Mouse (Mus musculus) E14TG2a.4 (cell line): ENCODE data around the gene Chrm4.

ENCODE experiments used
- H3K27me3 ChIP-seq: 2 replicates; pipeline ENCODE4 v1.6.1; 2014; ENCODE audit warnings: low read length, control low read depth; ENCODE audit not compliant: insufficient read depth
- H3K36me3 ChIP-seq: 2 replicates; pipeline ENCODE4 v1.6.1; 2014; ENCODE audit warnings: low read length, control low read depth; ENCODE audit not compliant: insufficient read depth
- H3K4me1 ChIP-seq: replicated peaks from 2 replicates; pipeline ENCODE4 v1.6.1; 2014; ENCODE audit warnings: low read depth, low read length, control low read depth
- H3K4me3 ChIP-seq: replicated peaks from 2 replicates; pipeline ENCODE4 v1.5.1; 2014; ENCODE audit warnings: mild to moderate bottlenecking, low read length
- H3K9me3 ChIP-seq: 2 replicates; pipeline ENCODE4 v1.6.1; 2014; ENCODE audit warnings: low read length, control low read depth
- CTCF ChIP-seq: conservative IDR thresholded peaks from 2 replicates; pipeline ENCODE4 v1.5.1; 2014; ENCODE audit warnings: low read length
- NANOG ChIP-seq: IDR thresholded peaks from 2 replicates; pipeline ENCODE4 v1.6.1; 2014; ENCODE audit warnings: borderline replicate concordance, low read length, mixed read lengths
- POU5F1 ChIP-seq: IDR thresholded peaks from 2 replicates; pipeline ENCODE4 v1.6.1; 2014; ENCODE audit warnings: low read length, borderline replicate concordance

The Chrm4 gene

GRCm38 (mm10) chr2:91902336-91902735 is 24.7 kb upstream of the Chrm4 start:
- peaks cover 32% of the 10 kb centered on the region for H3K4me1 ChIP-seq
- H3K36me3 ChIP-seq, result peaks cover 67% of the 10 kb centered on the region
- TF ChIP-seq POU5F1 (no peak), NANOG (no peak), CTCF (no peak)
- no peaks in the 10 kb centered on the region for H3K27me3 ChIP-seq
- no peak overlapping the region for H3K4me3 ChIP-seq
- no peaks in the 10 kb centered on the region for H3K9me3 ChIP-seq

GRCm38 (mm10) chr2:91903171-91903925 is 23.7 kb upstream of the Chrm4 start:
- Histone ChIP-seq H3K4me1 (peaks cover 32% of the 10 kb centered on the region), H3K9me3 (no peaks in the 10 kb centered on the region), H3K27me3 (no peaks in the 10 kb centered on the region), H3K36me3 (peaks cover 61% of the 10 kb centered on the region), H3K4me3 (no peak overlapping the region)
- TF ChIP-seq NANOG (no peak), CTCF (no peak), POU5F1 (no peak)

- H3K27me3 ChIP-seq, result no peaks in the 10 kb centered on the region
- peaks cover 63% of the 10 kb centered on the region for H3K36me3 ChIP-seq
- peaks cover 32% of the 10 kb centered on the region for H3K4me1 ChIP-seq
- no peak for TF ChIP-seq CTCF
- no peak for TF ChIP-seq POU5F1
- TF ChIP-seq NANOG, result no peak
- no peaks in the 10 kb centered on the region for H3K9me3 ChIP-seq
- H3K4me3 ChIP-seq, result no peak overlapping the region
Observed at GRCm38 (mm10) chr2:91904618-91905307, 22.3 kb upstream of the Chrm4 start.

- no peaks in the 10 kb centered on the region for H3K9me3 ChIP-seq
- TF ChIP-seq CTCF, result no peak
- TF ChIP-seq POU5F1, result no peak
- no peak for TF ChIP-seq NANOG
- peaks cover 63% of the 10 kb centered on the region for H3K36me3 ChIP-seq
- H3K27me3 ChIP-seq, result no peaks in the 10 kb centered on the region
- peaks cover 32% of the 10 kb centered on the region for H3K4me1 ChIP-seq
- no peak overlapping the region for H3K4me3 ChIP-seq
Observed at GRCm38 (mm10) chr2:91906141-91906540, 20.9 kb upstream of the Chrm4 start.

- Histone ChIP-seq H3K4me3 (no peak overlapping the region), H3K9me3 (no peaks in the 10 kb centered on the region), H3K27me3 (no peaks in the 10 kb centered on the region), H3K36me3 (peaks cover 96% of the 10 kb centered on the region), H3K4me1 (peaks cover 21% of the 10 kb centered on the region)
- TF ChIP-seq NANOG (no peak), POU5F1 (no peak), CTCF (no peak)
Observed at GRCm38 (mm10) chr2:91912616-91913015, 14.4 kb upstream of the Chrm4 start.

- Histone ChIP-seq H3K36me3 (peaks cover 99% of the 10 kb centered on the region), H3K27me3 (no peaks in the 10 kb centered on the region), H3K9me3 (no peaks in the 10 kb centered on the region), H3K4me3 (no peak overlapping the region), H3K4me1 (peaks cover 21% of the 10 kb centered on the region)
- TF ChIP-seq CTCF, result no peak
- no peak for TF ChIP-seq POU5F1
- TF ChIP-seq NANOG, result no peak
Observed at GRCm38 (mm10) chr2:91913328-91914110, 13.5 kb upstream of the Chrm4 start.

- peaks cover 16% of the 10 kb centered on the region for H3K27me3 ChIP-seq
Observed at GRCm38 (mm10) chr2:91916346-91916977, 10.6 kb upstream of the Chrm4 start.

GRCm38 (mm10) chr2:91917096-91917495 is 10.0 kb upstream of the Chrm4 start:
- TF ChIP-seq NANOG, result no peak
- no peak for TF ChIP-seq CTCF
- no peak for TF ChIP-seq POU5F1
- no peaks in the 10 kb centered on the region for H3K9me3 ChIP-seq
- no peak overlapping the region for H3K4me3 ChIP-seq
- H3K4me1 ChIP-seq, result peaks cover 33% of the 10 kb centered on the region
- H3K27me3 ChIP-seq, result peaks cover 23% of the 10 kb centered on the region
- peaks cover 69% of the 10 kb centered on the region for H3K36me3 ChIP-seq

More at GRCm38 (mm10) chr2:91916346-91916977, 10.6 kb upstream of the Chrm4 start:
- H3K9me3 ChIP-seq, result no peaks in the 10 kb centered on the region
- H3K4me3 ChIP-seq, result no peak overlapping the region
- peaks cover 75% of the 10 kb centered on the region for H3K36me3 ChIP-seq
- TF ChIP-seq POU5F1 (no peak), CTCF (no peak), NANOG (no peak)
- H3K4me1 ChIP-seq, result peaks cover 36% of the 10 kb centered on the region
